Mouse (Mus musculus): ENCODE measurements around the gene Olfr720. TPM values are rescaled to one million over a fixed set of nuclear protein-coding genes. Genes with fewer than 3 reads are reported as not detected.

Gene Olfr720
- not detected in 2 replicates for polyA plus RNA-seq (2012; rRNA removed)

GRCm38 (mm10) chr14:14186738-14187137 lies at the start of gene Olfr720:
Gene Olfr720, minus strand, starts transcription at chr14:14186838.

Other genes with a start within 250 kb of the Olfr720 start
- 27.5 and 28.7 TPM in 2 replicates for gene Atxn7, start 225.4 kb downstream of the Olfr720 start, polyA plus RNA-seq (2012; rRNA removed)
- 11.0 and 16.4 TPM in 2 replicates for gene Thoc7, start 225.0 kb downstream of the Olfr720 start, polyA plus RNA-seq (2012; rRNA removed)
- 14.0 and 22.2 TPM in 2 replicates for gene Psmd6, start 65.9 kb downstream of the Olfr720 start, polyA plus RNA-seq (2012; rRNA removed)
- gene Olfr31, start 136.0 kb upstream of the Olfr720 start, polyA plus RNA-seq (2012; rRNA removed) = not detected in 2 replicates
- gene Il3ra, start 159.4 kb upstream of the Olfr720 start, polyA plus RNA-seq (2012; rRNA removed) = 23.9 and 39.4 TPM in 2 replicates
- gene Olfr721-ps1, start 214.5 kb upstream of the Olfr720 start, polyA plus RNA-seq (2012; rRNA removed) = not detected in 2 replicates